ENCODE assay signal across 23 mouse cellular contexts in genomic region chr7:100036495-100036894, GRCm38 (mm10). TPM values are rescaled to one million over a fixed set of nuclear protein-coding genes. Genes with fewer than 3 reads are reported as not detected.
DNase-seq lines count a peak whose midpoint lies in the region; ATAC-seq and TF ChIP-seq lines count a peak whose summit lies in the region.
"Had no signal": no experiment of that assay in that cellular context is flagged by ENCODE, and none has a peak within 500 bp of the region (broad histone marks: within the 10 kb centered on the region; RNA-seq: fewer than 3 reads in every experiment).

No protein-coding gene starts in this region.

- no peak for TF ChIP-seq CTCF in brain, embryonic 14.5 days (IDR thresholded peaks at IDR 0.05; ENCODE audit: borderline replicate concordance, extremely low read depth, insufficient read depth, insufficient read length)

- no peak overlapping the region for H3K9ac ChIP-seq in hindbrain, embryonic 14.5 days
- H3K9ac ChIP-seq in hindbrain, embryonic 16.5 days (ENCODE audit: low read depth, low read length), result no peak overlapping the region
- H3K9ac ChIP-seq: heart, embryonic 15.5 days; liver, embryonic 15.5 days; lung, embryonic 15.5 days; midbrain, embryonic 15.5 days had no signal

- H3K4me2 ChIP-seq in hindbrain, embryonic 14.5 days (replicated peaks), result no peak overlapping the region
- no peak overlapping the region for H3K4me2 ChIP-seq in hindbrain, embryonic 16.5 days (ENCODE audit: low read length)
- H3K4me2 ChIP-seq: heart, embryonic 15.5 days; liver, embryonic 15.5 days; lung, embryonic 15.5 days; midbrain, embryonic 15.5 days had no signal

- ATAC-seq in hindbrain, embryonic 14.5 days (ENCODE audit: low FRiP score), result peak; percentile 34; the same call in 1 of the 2 replicates
- ATAC-seq in hindbrain, embryonic 16.5 days, result peak; percentile 67
- ATAC-seq: midbrain, embryonic 15.5 days had no signal

- H3K9me3 ChIP-seq in hindbrain, embryonic 14.5 days (ENCODE audit: control insufficient read depth, low read length), result no peaks in the 10 kb centered on the region
- no peaks in the 10 kb centered on the region for H3K9me3 ChIP-seq in hindbrain, embryonic 10.5 days
- H3K9me3 ChIP-seq in hindbrain, embryonic 16.5 days (ENCODE audit: control insufficient read depth, low read length), result no peaks in the 10 kb centered on the region
- H3K9me3 ChIP-seq in embryonic facial prominence, embryonic 10.5 days, result no peaks in the 10 kb centered on the region
- H3K9me3 ChIP-seq: heart, embryonic 15.5 days; limb, embryonic 10.5 days; liver, embryonic 15.5 days; lung, embryonic 15.5 days; midbrain, embryonic 15.5 days had no signal

- DNase-seq in cerebellum, adult 11 months, result peak; percentile 24
- DNase-seq in cerebellum, adult 11-12 months, result no peak
- no peak for DNase-seq in hindbrain, embryonic 14.5 days (ENCODE audit: low spot score)
- no peak for DNase-seq in hindbrain, embryonic 10.5 days (ENCODE audit: low spot score)
- peak; percentile 60 for DNase-seq in brain, embryonic 14.5 days (ENCODE audit: low read depth)
- no peak for DNase-seq in embryonic facial prominence, embryonic 10.5 days (ENCODE audit: low spot score)
- DNase-seq: adrenal gland, postnatal 10 days; heart, postnatal 36 days; kidney, adult 2 months; layer of hippocampus, adult 9-11 months; liver; lung, postnatal 4 days; thymus, adult 2 months; thymus, postnatal 4 days had no signal

- H3K36me3 ChIP-seq in hindbrain, embryonic 14.5 days (replicated peaks; ENCODE audit: control insufficient read depth, insufficient read depth), result no peaks in the 10 kb centered on the region
- H3K36me3 ChIP-seq in hindbrain, embryonic 10.5 days, result no peaks in the 10 kb centered on the region
- H3K36me3 ChIP-seq in hindbrain, embryonic 16.5 days (ENCODE audit: control insufficient read depth, insufficient read depth, low read length), result no peaks in the 10 kb centered on the region
- H3K36me3 ChIP-seq in embryonic facial prominence, embryonic 10.5 days (replicated peaks), result no peaks in the 10 kb centered on the region
- H3K36me3 ChIP-seq: heart, embryonic 15.5 days; limb, embryonic 10.5 days; liver, embryonic 15.5 days; lung, embryonic 15.5 days; midbrain, embryonic 15.5 days had no signal

- no peaks in the 10 kb centered on the region for H3K27me3 ChIP-seq in hindbrain, embryonic 14.5 days (ENCODE audit: control insufficient read depth, insufficient read depth, low read length)
- H3K27me3 ChIP-seq in hindbrain, embryonic 10.5 days (ENCODE audit: insufficient read depth, poor library complexity, severe bottlenecking), result 0 out of 2 replicates have a peak, but pooled peaks cover under 1% of the 10 kb centered on the region
- no peaks in the 10 kb centered on the region for H3K27me3 ChIP-seq in hindbrain, embryonic 16.5 days (replicated peaks; ENCODE audit: control insufficient read depth, insufficient read depth, low read length)
- peaks cover 12% of the 10 kb centered on the region for H3K27me3 ChIP-seq in embryonic facial prominence, embryonic 10.5 days (replicated peaks; ENCODE audit: low read depth, poor library complexity, severe bottlenecking)
- H3K27me3 ChIP-seq: heart, embryonic 15.5 days; lung, embryonic 15.5 days; midbrain, embryonic 15.5 days had no signal

- no peak overlapping the region for H3K4me3 ChIP-seq in hindbrain, embryonic 14.5 days (replicated peaks; ENCODE audit: low read length)
- no peak overlapping the region for H3K4me3 ChIP-seq in hindbrain, embryonic 10.5 days
- no peak overlapping the region for H3K4me3 ChIP-seq in hindbrain, embryonic 16.5 days (ENCODE audit: low read length)
- no peak overlapping the region for H3K4me3 ChIP-seq in embryonic facial prominence, embryonic 10.5 days
- H3K4me3 ChIP-seq: heart, embryonic 15.5 days; limb, embryonic 10.5 days; liver, embryonic 15.5 days; lung, embryonic 15.5 days; midbrain, embryonic 15.5 days; myocyte had no signal

- H3K27ac ChIP-seq in hindbrain, embryonic 14.5 days, result no peak overlapping the region
- H3K27ac ChIP-seq in hindbrain, embryonic 10.5 days, result no peak overlapping the region
- peak overlapping the region; percentile 29; the same call in 1 of the 2 replicates for H3K27ac ChIP-seq in hindbrain, embryonic 16.5 days (ENCODE audit: low read depth, low read length)
- no peak overlapping the region for H3K27ac ChIP-seq in embryonic facial prominence, embryonic 10.5 days (replicated peaks)
- H3K27ac ChIP-seq: heart, embryonic 15.5 days; kidney, postnatal 0 days; limb, embryonic 10.5 days; liver, embryonic 15.5 days; lung, embryonic 15.5 days; midbrain, embryonic 15.5 days; stomach, postnatal 0 days had no signal

- WGBS in hindbrain, embryonic 14.5 days, result 69% methylated on average over 3 of the region's 3 CpGs
- 87% methylated on average over 3 of the region's 3 CpGs for WGBS in hindbrain, embryonic 10.5 days
- 42% methylated on average over 3 of the region's 3 CpGs for WGBS in hindbrain, embryonic 16.5 days
- WGBS in embryonic facial prominence, embryonic 10.5 days, result 91% methylated on average over 3 of the region's 3 CpGs

- no peaks in the 10 kb centered on the region for H3K4me1 ChIP-seq in hindbrain, embryonic 14.5 days (replicated peaks; ENCODE audit: control insufficient read depth, insufficient read depth, low read length)
- no peaks in the 10 kb centered on the region for H3K4me1 ChIP-seq in hindbrain, embryonic 10.5 days (replicated peaks)
- H3K4me1 ChIP-seq in hindbrain, embryonic 16.5 days (ENCODE audit: control insufficient read depth, insufficient read depth, low read depth, low read length), result no peaks in the 10 kb centered on the region
- H3K4me1 ChIP-seq in embryonic facial prominence, embryonic 10.5 days, result peaks cover 8% of the 10 kb centered on the region
- H3K4me1 ChIP-seq: heart, embryonic 15.5 days; lung, embryonic 15.5 days; midbrain, embryonic 15.5 days had no signal

- no peak for TF ChIP-seq POLR2A in brain, embryonic 14.5 days (IDR thresholded peaks at IDR 0.05; ENCODE audit: borderline replicate concordance, extremely low read depth, insufficient read depth, insufficient read length, poor library complexity, severe bottlenecking)

RNA-seq across cellular contexts. Expression of gene Chrdl2, which starts 30.5 kb away (rescaled TPM):
- polyA plus RNA-seq in hindbrain, embryonic 14.5 days (2014; fragmentation: Nextera tagmentation; extraction: Ambion mirVana), result 0.31 and 0.67 TPM in 2 replicates
- 0.37 and 0.56 TPM in 2 replicates for polyA plus RNA-seq in hindbrain, embryonic 10.5 days (2016; fragmentation: Nextera tagmentation; extraction: Ambion mirVana)
- 0.13 and 0.21 TPM in 2 replicates for polyA plus RNA-seq in brain, embryonic 14.5 days (2012; rRNA removed)
- 0.88 and 1.1 TPM in 2 replicates for polyA plus RNA-seq in hindbrain, embryonic 16.5 days (2015; fragmentation: Nextera tagmentation; extraction: Ambion mirVana)
- polyA plus RNA-seq in embryonic facial prominence, embryonic 10.5 days (2016; fragmentation: Nextera tagmentation; extraction: Ambion mirVana), result 0.71 and 0.77 TPM in 2 replicates
- polyA plus RNA-seq: liver, embryonic 15.5 days; lung, embryonic 15.5 days; midbrain, embryonic 15.5 days; myocyte had no signal

RNA-seq across cellular contexts. Expression of gene Rnf169, which starts 56.2 kb away (rescaled TPM):
- polyA plus RNA-seq in hindbrain, embryonic 14.5 days (2014; fragmentation: Nextera tagmentation; extraction: Ambion mirVana), result 5.3 and 5.8 TPM in 2 replicates
- 4.7 and 5.9 TPM in 2 replicates for polyA plus RNA-seq in hindbrain, embryonic 10.5 days (2016; fragmentation: Nextera tagmentation; extraction: Ambion mirVana)
- polyA plus RNA-seq in brain, embryonic 14.5 days (2012; rRNA removed), result 6.8 and 10.1 TPM in 2 replicates
- 4.1 and 4.2 TPM in 2 replicates for polyA plus RNA-seq in hindbrain, embryonic 16.5 days (2015; fragmentation: Nextera tagmentation; extraction: Ambion mirVana)
- polyA plus RNA-seq in embryonic facial prominence, embryonic 10.5 days (2016; fragmentation: Nextera tagmentation; extraction: Ambion mirVana), result 5.4 and 5.7 TPM in 2 replicates

Comparison
In these comparisons a context has a peak if more than half of its experiments do, and no peak if none do; other contexts are left out.
1. DNase-seq: peak in cerebellum, adult 11 months (single experiment) and brain, embryonic 14.5 days (single experiment); none in cerebellum, adult 11-12 months (single experiment), hindbrain, embryonic 14.5 days (single experiment), hindbrain, embryonic 10.5 days (single experiment) and embryonic facial prominence, embryonic 10.5 days (single experiment).